Mouse (Mus musculus) right cerebral cortex, postnatal 25 days (tissue): Measurements from ENCODE around the gene Ebf4.
"Not testable (repeated sequence)": the region's sequence is repeated elsewhere in the genome, so short reads cannot be mapped to it uniquely, and the experiment has no call there.

Source experiments
- DNase-seq: peaks from one replicate; pipeline ENCODE4 v3.0.0; 2022

The Ebf4 gene

GRCm38 (mm10) chr2:130296134-130296745 lies 1.3 kb downstream of the Ebf4 start:
- DNase-seq = no peak

- no peak for DNase-seq
Measured at GRCm38 (mm10) chr2:130297580-130297979, 2.6 kb downstream of the Ebf4 start.

DNA sequence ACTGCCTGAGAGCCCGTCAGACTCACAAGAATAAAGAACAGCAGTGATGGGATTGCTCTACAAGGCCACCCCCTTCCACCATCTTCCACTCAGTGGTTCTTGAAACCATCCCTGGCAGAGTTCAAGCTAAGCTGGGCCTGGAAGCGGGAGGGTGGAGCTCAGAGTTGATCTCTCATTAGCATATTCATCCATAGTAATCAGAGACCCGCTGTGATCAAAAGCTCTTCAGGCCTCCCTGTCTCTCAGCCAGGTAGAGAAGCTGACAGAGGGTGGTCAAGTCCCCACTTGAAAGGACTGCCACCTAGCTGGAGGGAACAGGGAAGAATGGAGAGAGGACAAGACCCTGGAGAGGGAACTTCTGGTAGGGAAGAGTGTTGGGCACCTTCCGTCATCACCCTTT lies 8.0 kb downstream of the Ebf4 start:
- no peak for DNase-seq

GRCm38 (mm10) chr2:130327057-130327456 lies 32.1 kb downstream of the Ebf4 start:
- DNase-seq = no peak

DNA sequence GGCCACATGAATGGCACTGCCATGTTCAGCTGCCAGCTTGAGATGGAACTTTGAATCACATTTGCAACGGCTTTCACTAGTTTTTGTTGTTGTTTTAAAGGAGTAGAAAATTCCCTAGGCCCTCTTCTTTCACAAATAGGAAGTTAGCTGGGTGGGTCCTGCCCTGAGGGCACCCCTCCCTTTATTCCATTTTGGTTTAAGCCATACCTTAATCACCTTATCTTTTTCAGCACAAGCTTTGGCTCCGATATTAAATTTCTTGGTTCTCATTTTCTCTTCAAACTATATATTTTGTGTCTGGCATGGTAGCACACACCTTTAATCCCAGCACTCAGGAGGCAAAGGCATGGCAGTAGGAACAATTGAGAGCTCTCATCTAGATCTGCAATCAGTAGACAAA lies 34.5 kb downstream of the Ebf4 start:
- no peak for DNase-seq

DNA sequence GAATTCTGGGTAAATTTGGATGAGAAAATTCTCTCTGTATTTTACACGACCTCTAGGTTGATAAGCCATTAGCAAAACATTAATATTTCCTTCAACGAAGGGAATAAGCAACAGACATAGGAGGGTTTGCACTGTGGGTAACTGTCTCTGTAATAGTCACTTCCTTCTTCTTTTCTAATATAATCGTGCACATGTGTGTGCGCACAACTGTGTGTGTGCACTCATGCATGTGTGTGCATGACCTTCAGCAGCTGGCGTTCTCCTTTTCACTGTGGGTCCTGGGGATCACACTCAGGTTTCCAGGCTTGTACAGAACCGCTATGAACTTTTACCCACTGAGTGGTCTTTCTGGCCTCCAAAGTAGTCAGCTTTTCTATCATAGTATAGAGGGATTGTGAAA lies 40.1 kb downstream of the Ebf4 start:
- no peak for DNase-seq

- no peak for DNase-seq
Measured at GRCm38 (mm10) chr2:130340464-130341219, 45.7 kb downstream of the Ebf4 start.

DNA sequence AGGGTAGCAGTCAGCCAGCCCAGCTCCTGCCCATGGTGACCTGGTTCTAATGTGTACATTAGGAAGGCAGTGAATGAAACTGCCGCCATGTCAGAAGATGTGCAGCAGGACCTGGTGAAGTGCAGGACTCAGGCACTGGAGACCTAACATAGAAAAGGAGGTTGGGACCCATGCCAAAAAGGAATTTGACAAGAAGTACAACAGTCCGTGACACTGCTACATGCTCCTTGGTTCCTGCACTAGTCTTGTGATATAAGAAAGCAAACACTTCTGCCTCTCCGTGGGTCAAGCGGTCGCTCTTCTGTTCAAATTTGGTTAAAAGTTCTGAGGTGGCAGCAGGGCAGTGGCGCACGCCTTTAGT lies 46.2 kb downstream of the Ebf4 start:
- no peak for DNase-seq

GRCm38 (mm10) chr2:130350376-130350775 lies 55.4 kb downstream of the Ebf4 start:
- no peak for DNase-seq

- peak; percentile 26 for DNase-seq
Measured at GRCm38 (mm10) chr2:130351758-130352339, 56.9 kb downstream of the Ebf4 start.

- DNase-seq = no peak
Measured at GRCm38 (mm10) chr2:130353411-130353810, 58.4 kb downstream of the Ebf4 start.

DNA sequence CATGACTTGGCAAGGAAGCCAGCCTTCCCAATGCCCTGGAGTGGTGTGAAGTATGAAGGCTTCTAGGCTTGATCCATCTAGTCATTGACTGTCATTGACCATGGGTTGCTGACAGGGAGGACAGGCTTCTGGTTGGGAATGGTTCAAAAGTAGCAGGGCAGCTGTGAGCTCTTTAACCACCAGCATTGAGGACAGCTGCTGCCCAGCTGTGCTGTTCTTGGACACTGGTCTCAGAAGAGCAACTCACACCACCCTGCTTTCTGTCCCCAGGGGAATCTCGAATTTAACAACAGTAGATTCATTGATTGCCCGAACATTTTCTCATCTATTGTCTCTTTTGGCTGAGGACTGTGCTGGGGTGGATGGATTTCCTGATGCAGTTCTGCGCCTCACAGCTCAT lies 58.9 kb downstream of the Ebf4 start:
- DNase-seq = no peak

GRCm38 (mm10) chr2:130357551-130357950 lies 62.6 kb downstream of the Ebf4 start:
- DNase-seq = no peak

- no peak for DNase-seq
Measured at GRCm38 (mm10) chr2:130358852-130359251, 63.9 kb downstream of the Ebf4 start.

GRCm38 (mm10) chr2:130362511-130363026 lies 67.6 kb downstream of the Ebf4 start:
- DNase-seq = peak; percentile 42

DNA sequence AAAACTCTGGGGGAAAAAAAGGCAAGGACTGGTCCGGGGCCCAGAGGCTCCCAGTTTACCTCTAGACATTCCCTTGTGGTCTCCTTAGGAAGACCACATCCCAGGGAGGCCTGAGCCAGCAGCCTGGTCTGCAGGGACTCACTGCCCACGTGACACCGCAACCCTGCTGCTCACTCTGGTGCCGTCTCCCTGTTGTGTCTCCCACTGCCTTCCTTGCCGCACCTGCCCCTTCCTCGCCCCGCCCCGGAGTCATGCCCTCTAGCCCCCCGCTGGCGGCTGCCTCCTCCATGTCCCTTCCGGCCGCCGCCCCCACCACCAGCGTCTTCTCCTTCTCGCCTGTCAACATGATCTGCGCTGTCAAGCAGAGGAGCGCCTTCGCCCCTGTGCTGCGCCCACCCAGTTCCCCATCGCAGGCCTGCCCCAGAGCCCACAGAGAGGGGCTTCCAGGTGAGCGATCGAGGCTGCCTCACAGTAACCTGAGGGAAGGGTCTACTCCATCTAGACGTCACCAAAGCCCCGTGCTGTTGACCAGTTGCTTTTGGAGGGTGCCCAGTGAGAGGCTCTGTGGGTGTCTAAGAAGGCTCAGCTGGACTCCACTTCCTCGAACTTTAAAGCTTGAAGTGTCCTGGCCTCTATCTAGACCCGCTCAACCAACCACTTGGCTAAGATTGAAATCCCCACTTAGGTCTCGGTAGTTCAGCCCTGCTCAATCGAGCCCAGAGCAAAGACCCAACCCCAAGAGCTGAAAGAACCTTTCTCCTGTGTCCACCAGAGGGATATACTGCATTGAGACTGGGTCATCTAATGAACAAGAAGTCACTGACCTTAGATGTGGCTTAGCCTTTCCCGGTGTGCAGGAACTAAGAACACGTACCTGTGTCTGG lies 70.5 kb downstream of the Ebf4 start:
- DNase-seq = no peak

- no peak for DNase-seq
Measured at GRCm38 (mm10) chr2:130367386-130367785, 72.4 kb downstream of the Ebf4 start.

GRCm38 (mm10) chr2:130373026-130373425 lies 78.1 kb downstream of the Ebf4 start:
- DNase-seq = not testable (repeated sequence)

- no peak for DNase-seq
Measured at GRCm38 (mm10) chr2:130374951-130375350, 80.0 kb downstream of the Ebf4 start.

DNA sequence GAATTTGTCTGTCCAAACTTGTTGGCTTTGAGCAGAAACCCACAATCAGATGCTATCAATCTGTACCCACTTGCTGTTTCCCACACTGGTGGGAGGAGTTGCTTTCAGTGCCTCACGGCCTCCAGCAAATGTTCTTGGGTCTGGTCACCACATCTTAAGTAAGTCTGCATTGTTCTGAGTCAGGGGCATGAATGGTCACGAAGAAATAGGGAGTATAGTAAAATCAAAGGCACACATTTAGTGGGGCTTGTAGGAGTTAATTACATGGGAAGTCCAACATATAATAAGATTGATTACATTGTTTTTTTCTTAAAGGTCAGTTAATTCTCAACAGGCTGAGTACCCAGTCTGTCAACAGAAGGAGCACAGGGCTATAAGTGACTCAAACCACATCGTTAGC lies 88.2 kb downstream of the Ebf4 start:
- DNase-seq = no peak

GRCm38 (mm10) chr2:130383895-130384294 lies 88.9 kb downstream of the Ebf4 start:
- no peak for DNase-seq

DNA sequence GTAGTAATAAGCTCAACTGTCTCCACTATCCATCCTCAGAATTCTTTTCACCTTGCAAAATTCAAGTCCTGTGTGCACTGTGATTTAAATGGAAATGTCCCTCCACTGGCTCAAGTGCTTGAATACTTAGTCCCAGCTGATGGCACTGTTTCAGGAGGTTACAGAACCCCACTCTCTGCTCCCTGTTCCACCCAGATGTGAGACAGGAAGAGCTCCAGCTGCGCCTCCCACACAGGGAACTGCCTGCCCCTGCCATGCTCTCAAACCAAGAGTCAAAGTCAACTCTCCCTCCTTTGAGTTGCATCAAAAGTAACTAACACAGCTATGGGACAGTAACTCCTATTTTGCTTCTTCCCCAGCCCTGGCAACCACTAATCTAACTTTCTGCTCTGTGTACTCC lies 91.2 kb downstream of the Ebf4 start:
- no peak for DNase-seq

- no peak for DNase-seq
Measured at GRCm38 (mm10) chr2:130388796-130389195, 93.8 kb downstream of the Ebf4 start.
